Mouse (Mus musculus) lung, adult 2 months (tissue): ENCODE data around the gene Lamtor3.

Experiments
- CTCF ChIP-seq: fragments of 200-500 bp; IDR thresholded peaks from 2 replicates; pipeline ENCODE4 v1.5.1; 2011; ENCODE audit warnings: mild to moderate bottlenecking, low read length, control low read depth; ENCODE audit not compliant: insufficient read depth
- POLR2A ChIP-seq: fragments of 200-500 bp; IDR thresholded peaks from 2 replicates; pipeline ENCODE4 v1.6.1; 2011; ENCODE audit warnings: low read depth, mild to moderate bottlenecking, control low read depth, low read length, borderline replicate concordance; ENCODE audit errors: extremely low read depth

DNA sequence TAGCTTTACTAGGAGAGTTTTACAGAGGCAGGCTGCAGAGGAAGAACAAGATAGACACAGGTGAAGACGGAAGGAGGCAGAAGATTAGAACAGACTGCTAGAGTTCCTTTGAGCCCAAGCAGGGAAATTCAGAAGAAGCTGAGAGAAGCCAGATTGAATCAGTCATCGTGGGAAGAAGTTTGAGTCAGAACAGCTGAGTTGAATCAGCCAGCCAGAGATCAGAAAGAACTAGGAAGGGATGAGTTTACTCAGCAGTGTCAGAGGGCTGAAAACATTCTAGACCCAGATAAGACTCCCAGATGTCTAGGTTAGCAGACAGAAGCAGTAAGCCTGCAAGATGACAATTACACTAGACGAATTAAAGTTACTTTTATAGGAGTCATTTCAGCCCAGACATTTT lies 15.7 kb downstream of the Lamtor3 start:
- TF ChIP-seq CTCF = no peak
- no peak for TF ChIP-seq POLR2A
